Mouse (Mus musculus) liver, embryonic 14.5 days (tissue): ENCODE measurements around the gene Gba. TPM values are rescaled to one million over a fixed set of nuclear protein-coding genes. Genes with fewer than 3 reads are reported as not detected.
A peak's percentile ranks its signal among the peaks of the same experiment; 100 is the strongest.

Experiments
- ATAC-seq: fragments of 200-750 bp; cut with Nextera tagmentation; 2 replicates; pipeline ENCODE4 v1.8.0; 2017; ENCODE audit warnings: moderate number of reproducible peaks, mild to moderate bottlenecking, moderate library complexity; ENCODE audit not compliant: insufficient read depth
- DNase-seq, 3 experiments: peaks; one replicate each; pipeline ENCODE4 v3.0.0-alpha.2; 2012 to 2013; ENCODE audit warnings: low read depth in 3 of 3, low spot score in 3 of 3
- H3K27ac ChIP-seq: fragments of 300-500 bp; sonication (generic); 2 replicates; pipeline ENCODE4 v1.5.1; 2014; ENCODE audit warnings: moderate library complexity, mild to moderate bottlenecking, control low read depth, inconsistent platforms
- H3K27me3 ChIP-seq: fragments of 300-500 bp; sonication (generic); 2 replicates; pipeline ENCODE4 v1.6.1; 2014; ENCODE audit warnings: mild to moderate bottlenecking, low read length, moderate library complexity; ENCODE audit not compliant: control insufficient read depth, insufficient read depth
- H3K36me3 ChIP-seq: fragments of 300-500 bp; sonication (generic); replicated peaks from 2 replicates; pipeline ENCODE4 v1.6.1; 2014; ENCODE audit warnings: low read depth; ENCODE audit not compliant: control insufficient read depth, insufficient read depth
- H3K4me1 ChIP-seq, 2 experiments: fragments of 200-500 bp in 1 of 2; fragments of 300-500 bp in 1 of 2; sonication (generic) in 1 of 2; replicated peaks; 2 replicates each; pipeline ENCODE4 v1.6.1; 2012 to 2014; ENCODE audit warnings: antibody characterized with exemption in 1 of 2, inconsistent platforms in 1 of 2, low read length in 1 of 2; ENCODE audit not compliant: control insufficient read depth in 2 of 2, insufficient read depth in 2 of 2
- H3K4me2 ChIP-seq: fragments of 300-500 bp; sonication (generic); 2 replicates; pipeline ENCODE4 v1.6.1; 2014; ENCODE audit warnings: low read depth, mild to moderate bottlenecking, control low read depth, moderate library complexity
- H3K4me3 ChIP-seq, 2 experiments: fragments of 200-500 bp in 1 of 2; fragments of 300-500 bp in 1 of 2; sonication (generic) in 1 of 2; 2 replicates each; pipeline ENCODE4 v1.5.1; 2012 to 2014; ENCODE audit warnings: low read depth in 2 of 2, low read length in 2 of 2, mild to moderate bottlenecking in 2 of 2, control low read depth in 1 of 2, inconsistent platforms in 1 of 2, moderate library complexity in 1 of 2; ENCODE audit not compliant: insufficient read depth in 1 of 2
- H3K9ac ChIP-seq: fragments of 300-500 bp; sonication (generic); replicated peaks from 2 replicates; pipeline ENCODE4 v1.6.1; 2014; ENCODE audit warnings: mild to moderate bottlenecking, control low read depth, moderate library complexity
- H3K9me3 ChIP-seq: fragments of 300-500 bp; sonication (generic); 2 replicates; pipeline ENCODE4 v1.6.1; 2016; ENCODE audit warnings: low read length, mixed read lengths; ENCODE audit not compliant: control insufficient read depth
- CTCF ChIP-seq: IDR thresholded peaks from 2 replicates; pipeline ENCODE4 v1.5.1; 2016; ENCODE audit warnings: antibody characterized with exemption, low read depth, control low read depth
- EP300 ChIP-seq: IDR thresholded peaks from 2 replicates; pipeline ENCODE4 v1.6.1; 2016; ENCODE audit warnings: antibody characterized with exemption, low read depth
- WGBS: fragments of 180-500 bp; shearing (Covaris S2); extraction: QIAGEN DNeasy Blood & Tissue Kit; methylation state at CpG from one replicate; pipeline ENCODE4 v1.1.7; 2014; ENCODE audit not compliant: insufficient replicate concordance; 5-methylcytosine and 5-hydroxymethylcytosine counted together
- polyA plus RNA-seq, 2 experiments: library from polyadenylated mRNA; depleted of rRNA in 1 of 2; stranded (reverse) in 1 of 2; unstranded in 1 of 2; fragments of >200 nt; fragmentation: Nextera tagmentation in 1 of 2; extraction: Ambion mirVana in 1 of 2; gene quantifications; 2 replicates each; pipeline versions ENCODE4 v1.2.1 to v1.2.3; 2012 to 2014

Gba gene
- polyA plus RNA-seq, 2 experiments = 16.5 to 21.2 TPM

GRCm38 (mm10) chr3:89164506-89165267, 38.0 kb upstream of the Gba start, which contains the start of gene Clk2:
TSS of gene Clk2 (plus strand) at chr3:89164795.
- H3K27ac ChIP-seq = peak within 1 kb of the TSS; percentile 62
- DNase-seq (peak; percentile 89 to 91 (median 90)), ATAC-seq (peak; percentile 96)
- H3K4me3 ChIP-seq = peak within 1 kb of the TSS; percentile 80 to 97
- H3K9ac ChIP-seq = peak within 1 kb of the TSS; percentile 77
- H3K36me3 ChIP-seq = peaks cover 23% of the 10 kb centered on the region
- H3K4me1 ChIP-seq = peaks cover 16 to 25% of the 10 kb centered on the region in 2 experiments
- WGBS = under 1% methylated on average over 78 of the region's 79 CpGs
- peak within 1 kb of the TSS; percentile 93 for H3K4me2 ChIP-seq
- no peaks in the 10 kb centered on the region for H3K9me3 ChIP-seq
- TF ChIP-seq CTCF (no peak), EP300 (no peak)
- H3K27me3 ChIP-seq = no peaks in the 10 kb centered on the region

- Histone ChIP-seq H3K9ac (peak overlapping the region; percentile 77), H3K36me3 (peaks cover 30% of the 10 kb centered on the region), H3K4me2 (peak overlapping the region; percentile 93), H3K4me1 (peaks cover 14 to 22% of the 10 kb centered on the region in 2 experiments), H3K9me3 (no peaks in the 10 kb centered on the region), H3K27ac (peak overlapping the region; percentile 57), H3K4me3 (peak overlapping the region; percentile 80 to 97), H3K27me3 (no peaks in the 10 kb centered on the region)
- no peak for TF ChIP-seq EP300
- no peak for TF ChIP-seq CTCF
- no peak for ATAC-seq
- no peak for DNase-seq
- WGBS = 13% methylated on average over 12 of the region's 12 CpGs
Measured at GRCm38 (mm10) chr3:89165268-89165870, 37.4 kb upstream of the Gba start.

GRCm38 (mm10) chr3:89166945-89167344, 35.8 kb upstream of the Gba start:
- Histone ChIP-seq H3K27me3 (no peaks in the 10 kb centered on the region), H3K4me1 (peaks cover 14 to 22% of the 10 kb centered on the region in 2 experiments), H3K9ac (no peak overlapping the region), H3K36me3 (peaks cover 40% of the 10 kb centered on the region), H3K4me2 (no peak overlapping the region), H3K27ac (no peak overlapping the region), H3K4me3 (no peak overlapping the region), H3K9me3 (no peaks in the 10 kb centered on the region)
- WGBS = 90% methylated on average over 19 of the region's 19 CpGs
- TF ChIP-seq CTCF (no peak), EP300 (no peak)
- DNase-seq (no peak), ATAC-seq (no peak)

DNA sequence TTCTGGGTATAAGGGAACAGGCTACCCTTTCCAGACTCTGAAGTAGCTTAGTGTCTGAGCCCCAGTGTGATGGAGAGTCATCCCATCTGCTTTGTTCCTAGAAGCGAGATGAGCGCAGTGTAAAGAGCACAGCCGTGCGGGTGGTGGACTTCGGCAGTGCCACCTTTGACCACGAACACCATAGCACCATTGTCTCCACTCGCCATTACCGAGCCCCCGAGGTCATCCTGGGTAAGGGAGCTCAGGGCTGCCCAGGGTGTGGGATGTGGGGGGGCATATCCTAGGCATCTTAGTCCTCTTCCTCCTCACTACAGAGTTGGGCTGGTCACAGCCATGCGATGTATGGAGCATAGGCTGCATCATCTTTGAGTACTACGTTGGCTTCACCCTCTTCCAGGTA, 27.9 kb upstream of the Gba start:
- H3K36me3 ChIP-seq = peaks cover 61% of the 10 kb centered on the region
- no peak for DNase-seq
- no peaks in the 10 kb centered on the region for H3K9me3 ChIP-seq
- H3K9ac ChIP-seq = no peak overlapping the region
- 86% methylated on average over 11 of the region's 11 CpGs for WGBS
- H3K27me3 ChIP-seq = no peaks in the 10 kb centered on the region
- TF ChIP-seq EP300 (no peak), CTCF (no peak)
- ATAC-seq = no peak
- H3K27ac ChIP-seq = no peak overlapping the region
- peaks cover 9% of the 10 kb centered on the region in 2 experiments for H3K4me1 ChIP-seq
- no peak overlapping the region for H3K4me2 ChIP-seq
- H3K4me3 ChIP-seq = no peak overlapping the region

GRCm38 (mm10) chr3:89175544-89175943, 27.2 kb upstream of the Gba start:
- Histone ChIP-seq H3K9ac (no peak overlapping the region), H3K4me3 (no peak overlapping the region), H3K36me3 (peaks cover 61% of the 10 kb centered on the region), H3K4me1 (peaks cover 9% of the 10 kb centered on the region in 2 experiments), H3K27me3 (no peaks in the 10 kb centered on the region), H3K27ac (no peak overlapping the region), H3K9me3 (no peaks in the 10 kb centered on the region), H3K4me2 (no peak overlapping the region)
- no peak for DNase-seq
- 93% methylated on average over 10 of the region's 10 CpGs for WGBS
- no peak for ATAC-seq
- no peak for TF ChIP-seq EP300
- no peak for TF ChIP-seq CTCF
